Mouse (Mus musculus) lung, postnatal 14 days (tissue): ENCODE measurements around the gene Hist1h1d.
A peak's percentile ranks its signal among the peaks of the same experiment; 100 is the strongest.
"Not testable (repeated sequence)": the region's sequence is repeated elsewhere in the genome, so short reads cannot be mapped to it uniquely, and the experiment has no call there.

Source experiments
- DNase-seq: peaks from one replicate; pipeline ENCODE4 v3.0.0; 2021

Gene Hist1h1d

GRCm38 (mm10) chr13:23530181-23530900 is 22.7 kb upstream of the Hist1h1d start:
- DNase-seq: peak; percentile 70

GRCm38 (mm10) chr13:23530901-23531875 is 21.9 kb upstream of the Hist1h1d start, which contains the start of gene Hist1h4h:
Gene Hist1h4h, plus strand, starts transcription at chr13:23531050.
- peak; percentile 97 for DNase-seq

DNA sequence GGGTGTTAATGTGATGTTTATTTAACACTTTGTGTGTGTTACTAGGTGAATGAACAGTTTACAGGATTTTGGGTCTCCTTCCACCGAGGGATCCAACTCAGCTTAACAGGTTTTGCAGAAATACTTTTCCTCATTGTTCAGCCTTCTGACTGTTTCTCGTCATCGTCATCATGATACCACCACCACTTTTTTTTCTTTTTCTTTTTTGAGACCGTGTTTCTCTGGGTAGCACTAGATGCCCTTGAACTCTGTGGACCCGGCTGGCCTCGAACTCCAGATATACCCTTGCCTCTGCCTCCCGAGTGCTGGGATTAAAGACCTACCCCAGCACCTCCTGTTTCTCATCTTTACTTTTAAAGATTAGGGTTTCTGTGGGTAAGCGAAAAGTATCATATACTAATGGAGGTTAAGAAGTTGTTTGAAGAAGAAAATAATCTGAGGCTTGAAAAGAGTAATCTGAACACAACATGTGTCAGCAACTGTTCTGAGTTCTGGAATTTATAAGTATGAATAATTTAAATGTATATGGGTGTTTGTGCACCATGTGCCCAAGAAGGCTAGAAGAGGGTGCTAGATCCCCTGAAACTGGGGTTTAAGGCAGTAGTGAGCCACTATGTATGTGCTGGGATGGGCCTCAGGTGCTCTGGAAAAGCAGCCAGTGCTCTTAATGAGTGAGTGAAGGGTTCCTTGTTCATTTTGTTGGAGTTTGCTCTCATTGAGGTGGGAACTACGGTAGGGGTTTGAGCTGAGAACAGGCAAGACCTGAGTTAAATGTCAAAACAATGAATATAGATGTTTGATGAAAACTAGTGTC is 20.6 kb upstream of the Hist1h1d start:
- DNase-seq: no peak

DNA sequence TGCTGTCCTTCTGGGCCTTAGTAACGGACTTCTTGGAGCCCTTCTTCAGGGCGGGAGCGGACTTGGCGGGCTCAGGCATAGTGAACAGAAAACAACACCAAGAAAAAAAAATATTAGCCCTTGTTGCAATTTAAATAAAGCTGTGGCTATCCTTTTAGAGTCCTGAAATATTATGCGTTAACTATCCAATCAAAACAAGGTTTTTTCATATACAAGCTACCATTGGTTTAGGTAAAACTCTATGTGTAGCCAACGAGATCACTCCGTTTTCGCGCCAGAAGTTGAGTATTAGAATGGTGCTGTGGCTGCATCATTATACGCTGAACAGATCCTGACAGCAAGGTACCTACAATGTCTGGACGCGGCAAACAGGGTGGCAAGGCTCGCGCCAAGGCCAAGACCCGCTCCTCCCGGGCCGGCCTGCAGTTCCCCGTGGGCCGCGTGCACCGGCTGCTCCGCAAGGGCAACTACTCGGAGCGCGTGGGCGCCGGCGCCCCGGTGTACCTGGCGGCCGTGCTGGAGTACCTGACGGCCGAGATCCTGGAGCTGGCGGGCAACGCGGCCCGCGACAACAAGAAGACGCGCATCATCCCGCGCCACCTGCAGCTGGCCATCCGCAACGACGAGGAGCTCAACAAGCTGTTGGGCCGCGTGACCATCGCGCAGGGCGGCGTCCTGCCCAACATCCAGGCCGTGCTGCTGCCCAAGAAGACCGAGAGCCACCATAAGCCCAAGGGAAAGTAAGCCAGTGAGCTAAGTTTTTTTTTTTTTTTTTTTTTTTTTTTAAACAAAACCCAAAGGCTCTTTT is 19.3 kb upstream of the Hist1h1d start, which contains the start of gene Hist1h2af:
Gene Hist1h2af (plus strand): TSS at position 347 of the 808 bp plus-strand sequence.
- peak; percentile 68 for DNase-seq

- no peak for DNase-seq
These were observed 18.5 kb upstream of the Hist1h1d start for GRCm38 (mm10) chr13:23534368-23535131.

DNA sequence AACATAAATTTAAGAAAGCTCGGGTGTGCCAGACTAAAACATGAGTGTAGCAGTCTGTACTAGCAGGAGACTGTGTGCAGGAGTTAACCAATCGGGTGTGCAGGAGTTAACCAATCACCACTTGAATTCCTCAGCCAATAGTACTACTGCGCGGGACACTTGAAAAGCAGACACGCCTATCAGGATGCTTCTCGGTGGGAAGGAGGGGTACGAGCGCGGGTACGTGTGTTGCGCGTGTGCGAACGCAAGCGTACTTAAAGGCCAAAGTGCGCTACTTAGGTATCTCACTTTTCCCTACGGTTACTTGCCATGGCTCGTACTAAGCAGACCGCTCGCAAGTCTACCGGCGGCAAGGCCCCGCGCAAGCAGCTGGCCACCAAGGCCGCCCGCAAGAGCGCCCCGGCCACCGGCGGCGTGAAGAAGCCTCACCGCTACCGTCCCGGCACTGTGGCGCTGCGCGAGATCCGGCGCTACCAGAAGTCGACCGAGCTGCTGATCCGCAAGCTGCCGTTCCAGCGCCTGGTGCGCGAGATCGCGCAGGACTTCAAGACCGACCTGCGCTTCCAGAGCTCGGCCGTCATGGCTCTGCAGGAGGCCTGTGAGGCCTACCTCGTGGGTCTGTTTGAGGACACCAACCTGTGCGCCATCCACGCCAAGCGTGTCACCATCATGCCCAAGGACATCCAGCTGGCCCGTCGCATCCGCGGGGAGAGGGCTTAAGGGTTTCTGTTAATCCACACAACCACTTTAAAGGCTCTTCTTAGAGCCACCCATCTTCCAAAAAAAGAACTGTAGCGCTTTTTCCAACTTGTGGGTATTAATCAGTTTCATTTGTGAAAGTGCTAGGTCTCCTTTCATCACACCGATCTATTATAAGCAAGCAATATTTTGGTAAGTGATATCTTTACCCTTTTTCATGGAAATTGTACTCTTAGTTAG is 17.7 kb upstream of the Hist1h1d start, which contains the start of gene Hist1h3g:
Gene Hist1h3g (plus strand): TSS at position 286 of the 939 bp plus-strand sequence.
- peak; percentile 88 for DNase-seq

DNA sequence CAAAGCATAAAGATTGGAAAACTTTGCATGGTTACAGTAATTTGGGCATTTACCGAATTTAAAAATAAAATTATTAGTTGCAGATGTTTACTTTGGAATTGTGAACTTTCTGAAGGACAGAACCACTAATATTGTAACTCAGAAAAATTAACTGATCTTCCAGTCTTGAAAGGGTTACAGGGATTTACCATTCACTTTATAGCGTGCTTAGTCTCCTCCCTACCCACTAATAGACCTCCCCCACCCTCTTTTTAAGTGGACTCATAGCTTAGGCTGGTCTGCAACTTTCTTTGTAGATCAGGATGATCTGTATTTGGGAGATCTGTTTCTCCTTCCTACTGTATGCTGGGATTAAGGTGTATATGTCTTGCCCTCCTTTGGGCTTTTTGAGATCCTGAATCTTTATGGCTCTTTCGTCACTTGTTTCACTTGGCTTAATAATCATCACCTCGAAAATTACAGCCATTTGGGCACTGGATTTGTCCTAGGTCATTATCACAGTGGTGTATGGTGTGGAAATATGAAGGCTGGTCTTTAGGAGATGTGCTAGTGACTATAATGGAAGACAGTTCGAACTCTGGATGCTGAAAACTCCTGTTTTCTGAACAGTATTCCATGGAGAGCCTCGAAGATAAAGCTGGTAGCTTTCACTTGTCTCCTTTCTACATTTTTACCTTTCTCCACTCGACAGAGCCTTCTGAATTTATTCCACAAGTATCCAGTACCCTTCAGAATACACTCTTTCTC is 16.8 kb upstream of the Hist1h1d start:
- DNase-seq: no peak

DNA sequence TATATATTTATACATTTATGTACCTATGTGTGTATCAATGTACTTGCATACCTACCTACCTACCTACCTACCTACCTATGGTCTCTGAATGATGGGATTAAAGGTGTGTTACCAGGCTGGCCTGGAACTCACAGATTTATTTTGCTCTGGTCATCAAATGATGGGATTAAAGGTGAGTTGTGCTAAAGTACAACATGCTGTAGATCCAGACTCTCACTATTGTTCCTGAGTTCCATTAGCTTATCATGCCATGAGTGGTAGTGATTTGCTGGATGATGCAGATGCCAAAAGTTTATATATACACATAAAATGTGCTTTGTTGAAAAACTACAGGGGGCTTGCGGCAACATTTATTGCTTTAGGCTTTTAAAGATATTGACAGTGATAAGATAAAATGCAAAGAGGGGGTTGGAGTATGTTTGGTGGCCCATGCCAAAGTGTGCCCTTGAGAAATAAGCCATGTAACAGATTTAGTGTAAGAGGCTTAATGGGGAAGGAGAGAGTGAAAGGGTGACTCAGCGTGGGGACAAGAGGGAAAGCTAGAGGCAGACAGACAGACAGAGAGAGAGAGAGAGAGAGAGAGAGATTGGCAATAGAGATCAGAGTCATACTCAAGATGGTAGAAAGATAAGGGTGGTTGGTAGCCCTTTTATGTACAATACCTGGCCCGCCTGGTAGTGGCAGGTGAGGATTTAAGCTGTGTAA is 15.9 kb upstream of the Hist1h1d start:
- DNase-seq: no peak

- DNase-seq: no peak
These were observed 14.8 kb upstream of the Hist1h1d start for GRCm38 (mm10) chr13:23538249-23538648.

- not testable (repeated sequence) for DNase-seq
These were observed 13.2 kb upstream of the Hist1h1d start for GRCm38 (mm10) chr13:23539821-23540220.

- DNase-seq: no peak
These were observed 11.6 kb upstream of the Hist1h1d start for GRCm38 (mm10) chr13:23541497-23541896.

- not testable (repeated sequence) for DNase-seq
These were observed 10.7 kb upstream of the Hist1h1d start for GRCm38 (mm10) chr13:23542225-23542980.

DNA sequence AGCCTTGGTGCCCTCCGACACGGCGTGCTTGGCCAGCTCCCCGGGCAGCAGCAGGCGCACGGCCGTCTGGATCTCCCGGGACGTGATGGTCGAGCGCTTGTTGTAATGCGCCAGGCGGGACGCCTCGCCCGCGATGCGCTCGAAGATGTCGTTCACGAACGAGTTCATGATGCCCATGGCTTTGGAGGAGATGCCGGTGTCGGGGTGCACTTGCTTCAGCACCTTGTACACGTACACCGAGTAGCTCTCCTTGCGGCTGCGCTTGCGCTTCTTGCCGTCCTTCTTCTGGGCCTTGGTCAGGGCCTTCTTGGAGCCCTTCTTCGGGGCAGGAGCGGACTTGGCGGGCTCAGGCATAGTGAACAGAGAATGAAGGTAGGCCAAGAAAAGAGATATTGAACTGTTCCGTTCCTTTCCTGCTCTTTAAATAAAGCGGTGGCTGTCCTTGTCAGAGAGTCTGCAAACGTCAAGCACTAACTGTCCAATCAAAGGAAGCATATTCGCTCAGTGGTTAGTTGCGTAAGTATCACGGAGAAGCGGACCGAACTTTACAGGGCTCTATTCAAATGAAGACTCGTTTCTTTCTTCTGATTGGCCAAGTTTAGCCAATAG is 10.0 kb upstream of the Hist1h1d start, which contains the start of gene Hist1h2bh:
Gene Hist1h2bh (minus strand): TSS at position 394 of the 609 bp plus-strand sequence.
- peak; percentile 56 for DNase-seq

DNA sequence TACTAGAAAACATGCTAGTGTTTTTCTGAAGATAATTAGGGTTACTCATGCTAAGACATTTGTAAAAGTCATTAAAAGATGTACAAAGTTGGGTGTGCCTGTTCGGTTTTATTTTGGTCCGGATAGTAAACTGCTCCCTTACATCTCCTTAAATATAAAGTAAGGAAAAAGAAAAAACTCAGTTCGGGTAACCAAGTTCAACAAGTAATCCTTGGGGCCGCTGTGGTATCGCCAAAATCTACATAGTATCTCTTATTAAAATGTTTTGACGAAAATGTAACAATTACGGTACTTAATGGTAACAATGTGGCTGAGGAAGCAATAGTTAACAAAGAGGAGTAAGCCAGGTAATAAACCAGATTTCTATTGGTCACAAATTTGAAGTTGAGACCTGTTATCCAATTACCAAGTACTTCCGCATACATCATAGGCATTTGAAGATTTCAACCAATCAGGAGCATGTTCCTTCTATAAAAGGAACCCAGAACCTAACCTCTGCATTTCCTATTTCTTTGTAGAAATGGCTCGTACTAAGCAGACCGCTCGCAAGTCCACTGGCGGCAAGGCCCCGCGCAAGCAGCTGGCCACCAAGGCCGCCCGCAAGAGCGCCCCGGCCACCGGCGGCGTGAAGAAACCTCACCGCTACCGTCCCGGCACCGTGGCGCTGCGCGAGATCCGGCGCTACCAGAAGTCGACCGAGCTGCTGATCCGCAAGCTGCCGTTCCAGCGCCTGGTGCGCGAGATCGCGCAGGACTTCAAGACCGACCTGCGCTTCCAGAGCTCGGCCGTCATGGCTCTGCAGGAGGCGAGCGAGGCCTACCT is 8.9 kb upstream of the Hist1h1d start, which contains the start of gene Hist1h3f:
Gene Hist1h3f (plus strand): TSS at position 88 of the 822 bp plus-strand sequence.
- DNase-seq: peak; percentile 68

DNA sequence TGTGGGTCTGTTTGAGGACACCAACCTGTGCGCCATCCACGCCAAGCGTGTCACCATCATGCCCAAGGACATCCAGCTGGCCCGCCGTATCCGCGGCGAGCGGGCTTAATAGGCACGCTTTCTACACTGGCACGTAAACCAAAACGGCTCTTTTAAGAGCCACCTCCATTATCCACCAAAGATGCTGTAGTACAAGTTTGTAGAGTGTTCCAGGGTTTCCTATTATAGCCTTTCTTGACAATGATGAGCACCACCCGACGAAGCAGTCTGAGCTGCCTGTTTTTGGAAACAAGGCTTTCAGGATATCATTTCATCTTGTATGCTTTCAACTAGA is 8.3 kb upstream of the Hist1h1d start:
- DNase-seq: not testable (repeated sequence)

DNA sequence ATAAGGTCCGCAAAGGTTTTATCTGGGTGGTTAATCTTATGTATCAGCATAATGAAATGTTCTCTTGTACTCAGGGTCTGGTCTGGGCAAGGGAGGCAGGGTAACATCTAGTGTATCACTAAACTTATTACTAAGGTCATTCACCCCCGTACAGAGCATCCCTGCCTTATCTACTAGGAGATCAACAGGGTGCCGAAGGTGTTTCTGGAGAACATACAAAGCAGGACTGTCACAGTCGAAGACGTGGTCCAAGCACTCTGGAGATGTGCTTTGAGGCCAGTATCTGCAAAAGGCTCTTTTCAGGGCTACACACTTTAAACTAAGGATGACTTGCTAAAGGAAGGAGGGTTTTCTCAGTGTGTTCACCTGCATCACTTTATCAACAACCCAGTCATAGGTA is 6.4 kb upstream of the Hist1h1d start:
- no peak for DNase-seq
